Mouse (Mus musculus) olfactory bulb, adult 2 months (tissue): ENCODE measurements around the gene Per1. TPM values are rescaled to one million over a fixed set of nuclear protein-coding genes. Genes with fewer than 3 reads are reported as not detected.
A peak's percentile ranks its signal among the peaks of the same experiment; 100 is the strongest.

Source experiments
- H3K27ac ChIP-seq: fragments of 200-500 bp; 2 replicates; pipeline ENCODE4 v1.5.1; 2012; ENCODE audit warnings: low read depth, low read length; ENCODE audit not compliant: insufficient read depth
- H3K4me1 ChIP-seq: fragments of 200-500 bp; 2 replicates; pipeline ENCODE4 v1.6.1; 2012; ENCODE audit warnings: low read length; ENCODE audit not compliant: control insufficient read depth, insufficient read depth
- H3K4me3 ChIP-seq: fragments of 200-500 bp; 2 replicates; pipeline ENCODE4 v1.5.1; 2012; ENCODE audit warnings: mild to moderate bottlenecking, low read depth, low read length, moderate library complexity; ENCODE audit not compliant: insufficient read depth
- CTCF ChIP-seq: fragments of 200-500 bp; IDR thresholded peaks from 2 replicates; pipeline ENCODE4 v1.5.1; 2012; ENCODE audit warnings: low read depth, mild to moderate bottlenecking, low read length, moderate library complexity; ENCODE audit not compliant: insufficient read depth
- POLR2A ChIP-seq: fragments of 200-500 bp; IDR thresholded peaks from 2 replicates; pipeline ENCODE4 v1.6.1; 2012; ENCODE audit warnings: mild to moderate bottlenecking, low read depth, low read length, moderate library complexity; ENCODE audit not compliant: insufficient read depth
- WGBS: fragments of 180-500 bp; shearing (Covaris S2); methylation state at CpG from one replicate; pipeline ENCODE4 v1.1.7; 2018; 5-methylcytosine and 5-hydroxymethylcytosine counted together
- polyA plus RNA-seq: library from polyadenylated mRNA; stranded (reverse); fragments of >200 nt; gene quantifications from 2 replicates; pipeline ENCODE4 v1.2.4, GENCODE M21; 2012; ENCODE audit warnings: low replicate concordance; ENCODE audit not compliant: missing spikeins, insufficient read depth, insufficient read length

The Per1 gene
- polyA plus RNA-seq, 1 experiment = not detected

DNA sequence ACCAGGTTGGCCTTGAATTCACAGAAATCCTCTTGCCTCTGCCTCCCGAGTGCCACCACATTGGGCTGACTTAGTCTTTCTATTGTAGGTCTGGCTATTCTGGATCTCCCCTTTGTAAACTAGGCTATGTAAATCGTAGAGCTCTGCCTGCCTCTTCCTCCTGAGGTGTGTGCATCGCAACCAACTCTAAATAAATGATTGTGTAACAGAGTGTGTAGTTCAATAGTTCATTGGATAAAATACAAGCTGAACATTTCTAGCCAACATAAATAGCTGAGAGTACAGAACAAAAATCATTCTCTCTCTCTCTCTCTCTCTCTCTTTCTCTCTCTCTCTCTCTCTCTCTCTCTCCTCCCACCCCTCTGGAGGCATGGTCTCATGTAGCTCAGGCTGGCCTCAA is 19.6 kb downstream of the Per1 start:
- WGBS = 84% methylated on average over 3 of the region's 3 CpGs

GRCm38 (mm10) chr11:69116843-69117242 is 21.8 kb downstream of the Per1 start:
- WGBS = 60% methylated on average over 5 of the region's 5 CpGs
- Histone ChIP-seq H3K4me3 (no peak overlapping the region), H3K27ac (no peak overlapping the region), H3K4me1 (peaks cover 19% of the 10 kb centered on the region)
- TF ChIP-seq CTCF = no peak
- no peak for TF ChIP-seq POLR2A

More for the DNA sequence above, 19.6 kb downstream of the Per1 start:
- TF ChIP-seq CTCF (no peak), POLR2A (no peak)
- Histone ChIP-seq H3K4me1 (peaks cover 6% of the 10 kb centered on the region), H3K27ac (no peak overlapping the region), H3K4me3 (no peak overlapping the region)

DNA sequence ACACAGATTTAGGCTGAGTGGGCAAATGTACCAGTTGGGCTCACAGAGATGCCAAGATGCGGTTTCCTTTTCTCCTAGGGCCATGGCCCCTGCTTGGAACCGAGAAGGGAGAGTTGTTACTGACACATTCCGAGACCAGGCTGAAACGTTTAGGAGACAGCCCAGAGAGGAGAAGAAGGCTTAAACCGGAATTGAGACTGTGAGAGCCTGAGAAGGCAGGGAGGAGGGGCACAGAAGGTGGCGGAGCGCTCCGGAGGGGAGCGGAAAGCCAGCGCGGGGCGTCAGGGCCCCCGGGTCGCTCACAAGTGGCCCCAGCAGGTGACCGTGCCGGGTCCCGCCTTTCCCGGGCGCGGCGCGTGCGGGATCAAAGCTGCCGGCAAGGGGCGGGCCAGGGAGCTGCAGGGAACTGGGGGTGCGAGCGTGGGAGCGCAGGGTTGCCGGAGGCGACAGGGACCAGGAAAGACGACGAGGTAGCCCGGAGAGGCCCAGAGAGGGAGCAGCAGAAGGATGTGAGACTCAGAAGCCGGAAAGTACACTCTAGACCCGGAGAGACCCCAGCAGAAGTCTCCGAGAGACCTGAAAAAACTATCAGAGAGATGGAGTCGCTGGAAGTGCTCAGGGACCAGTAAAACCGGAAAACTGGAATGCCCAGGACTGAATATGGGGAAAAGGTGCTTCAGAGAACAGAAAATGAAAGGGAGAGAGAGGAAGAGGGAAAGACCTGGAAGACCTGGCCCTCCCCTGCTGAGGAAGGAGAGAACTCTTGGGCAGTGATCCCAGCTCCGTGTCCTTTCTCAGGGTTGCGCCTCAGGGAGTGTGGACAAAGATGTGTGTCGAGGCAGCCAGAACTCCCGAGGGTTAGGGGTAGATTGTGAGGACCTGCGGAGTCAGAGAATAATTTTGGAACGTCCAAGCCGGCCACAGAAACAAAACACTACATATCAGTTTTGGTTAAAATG is 23.0 kb downstream of the Per1 start:
- peak overlapping the region; percentile 79 for H3K4me3 ChIP-seq
- TF ChIP-seq POLR2A (no peak), CTCF (no peak)
- peak overlapping the region; percentile 68 for H3K27ac ChIP-seq
- WGBS = under 1% methylated on average over 45 of the region's 45 CpGs
- peaks cover 19% of the 10 kb centered on the region for H3K4me1 ChIP-seq

DNA sequence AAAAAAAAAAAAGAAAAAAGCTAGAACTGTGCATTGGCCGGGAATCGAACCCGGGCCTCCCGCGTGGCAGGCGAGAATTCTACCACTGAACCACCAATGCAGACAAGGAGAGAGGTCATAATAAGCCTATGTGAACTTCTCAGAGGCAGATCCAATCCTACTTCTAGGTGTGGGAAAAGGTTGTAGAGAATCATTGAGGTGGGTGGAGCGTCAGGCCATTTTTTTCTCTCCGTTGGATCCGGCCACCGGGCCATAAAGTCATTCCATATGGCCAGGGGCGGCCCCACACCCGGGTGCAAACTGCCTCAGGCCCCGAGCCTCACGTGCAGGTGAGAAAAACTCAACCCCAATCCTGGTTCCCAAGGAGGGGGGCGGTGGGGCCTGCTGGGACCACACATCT is 23.7 kb downstream of the Per1 start:
- 6% methylated on average over 15 of the region's 15 CpGs for WGBS
- Histone ChIP-seq H3K27ac (no peak overlapping the region), H3K4me3 (peak overlapping the region; percentile 79; the same call in 1 of the 2 replicates), H3K4me1 (peaks cover 19% of the 10 kb centered on the region)
- TF ChIP-seq CTCF = no peak
- no peak for TF ChIP-seq POLR2A

DNA sequence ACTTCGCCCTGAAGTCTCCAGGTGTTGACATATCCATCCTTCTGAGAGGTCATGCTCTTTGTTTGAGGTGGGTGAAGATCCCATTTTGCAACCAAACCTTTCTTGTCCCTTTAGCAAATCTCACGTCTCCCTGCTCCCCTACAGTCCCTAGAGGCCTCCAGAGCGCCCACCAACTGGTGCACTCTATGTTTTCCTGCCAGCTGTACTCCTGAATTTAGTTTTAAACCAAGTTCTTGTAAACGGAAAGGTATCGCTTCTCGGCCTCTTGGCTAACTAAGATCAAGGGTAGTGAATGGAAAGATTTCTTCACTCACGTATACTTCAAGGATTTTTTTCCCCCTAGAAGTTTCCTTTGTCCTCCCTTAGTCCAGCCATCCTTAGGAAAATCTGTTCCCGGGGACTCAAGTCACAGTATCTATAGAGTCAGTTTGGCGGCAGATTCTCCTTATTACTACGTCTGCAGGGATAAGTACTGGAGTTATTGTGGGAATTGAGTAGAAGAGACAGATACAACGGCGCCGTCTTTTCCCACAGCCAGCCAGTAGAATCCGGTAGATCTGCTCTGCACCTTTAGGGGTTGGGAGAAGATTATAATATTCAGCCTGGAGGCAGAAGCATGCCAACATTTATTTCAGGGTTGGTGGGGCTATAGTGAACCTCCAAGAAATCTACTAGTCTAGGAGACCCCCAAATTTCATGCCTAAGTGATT is 24.6 kb downstream of the Per1 start:
- TF ChIP-seq CTCF (no peak), POLR2A (no peak)
- WGBS = 72% methylated on average over 14 of the region's 14 CpGs
- peaks cover 19% of the 10 kb centered on the region for H3K4me1 ChIP-seq
- no peak overlapping the region for H3K4me3 ChIP-seq
- no peak overlapping the region for H3K27ac ChIP-seq

- H3K4me3 ChIP-seq = peak within 1 kb of the TSS; percentile 78
- no peak within 1 kb of the TSS for H3K27ac ChIP-seq
- 24% methylated on average over 27 of the region's 27 CpGs for WGBS
- H3K4me1 ChIP-seq = peaks cover 20% of the 10 kb centered on the region
- no peak for TF ChIP-seq CTCF
- no peak for TF ChIP-seq POLR2A
Measured at GRCm38 (mm10) chr11:69120221-69121000, 25.4 kb downstream of the Per1 start, which contains the start of gene Hes7. Gene Hes7 (plus strand): TSS chr11:69120404.

GRCm38 (mm10) chr11:69121001-69121740 is 26.2 kb downstream of the Per1 start:
- Histone ChIP-seq H3K27ac (no peak overlapping the region), H3K4me3 (peak overlapping the region; percentile 78), H3K4me1 (peaks cover 23% of the 10 kb centered on the region)
- TF ChIP-seq POLR2A (no peak), CTCF (no peak)
- WGBS = 10% methylated on average over 33 of the region's 33 CpGs

DNA sequence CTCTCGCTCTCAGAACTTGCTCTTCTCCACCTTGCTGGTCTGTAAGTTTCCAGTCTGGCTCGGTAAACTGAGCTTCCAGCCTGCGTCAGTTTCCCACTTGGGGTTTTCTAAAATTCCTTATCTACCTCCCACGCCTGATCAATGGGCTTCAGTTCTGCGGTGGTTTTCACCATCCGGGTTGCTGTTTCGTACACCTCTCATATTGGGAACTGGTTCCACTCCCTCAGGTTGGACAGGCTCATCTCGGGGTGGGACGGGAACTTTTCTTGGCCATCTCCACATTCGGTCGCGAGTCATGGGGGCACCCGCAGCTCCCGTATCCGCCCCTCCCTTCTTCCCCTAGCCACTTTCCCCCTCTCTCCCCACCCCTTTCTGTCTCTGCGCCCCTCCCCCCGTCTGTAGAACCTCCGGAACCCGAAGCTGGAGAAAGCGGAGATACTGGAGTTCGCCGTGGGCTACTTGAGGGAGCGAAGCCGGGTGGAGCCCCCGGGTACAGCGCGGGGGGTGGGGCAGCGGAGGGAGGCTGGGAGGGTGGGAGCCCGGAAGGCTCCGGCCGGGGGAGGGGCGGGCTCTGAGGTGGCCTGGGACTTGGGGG is 26.8 kb downstream of the Per1 start:
- H3K4me1 ChIP-seq = peaks cover 23% of the 10 kb centered on the region
- TF ChIP-seq CTCF (no peak), POLR2A (no peak)
- H3K27ac ChIP-seq = no peak overlapping the region
- WGBS = 2% methylated on average over 31 of the region's 32 CpGs
- H3K4me3 ChIP-seq = peak overlapping the region; percentile 78
